Mouse (Mus musculus) right cerebral cortex, adult 2 months (tissue): ENCODE measurements around the gene Col6a4.

Source experiments
- DNase-seq, 2 experiments: peaks; one replicate each; pipeline ENCODE4 v3.0.0; 2021 to 2022; ENCODE audit warnings: low spot score in 2 of 2

Col6a4 gene

GRCm38 (mm10) chr9:106096683-106097082 is at the start of gene Col6a4:
Gene Col6a4, minus strand, starts transcription at chr9:106096783.
- no peak for DNase-seq

GRCm38 (mm10) chr9:106145582-106145981 is 49.0 kb upstream of the Col6a4 start:
- no peak for DNase-seq

- no peak for DNase-seq
These were observed 47.6 kb upstream of the Col6a4 start for GRCm38 (mm10) chr9:106144176-106144575.

- no peak for DNase-seq
These were observed 45.4 kb upstream of the Col6a4 start for GRCm38 (mm10) chr9:106141955-106142354.

GRCm38 (mm10) chr9:106139763-106140162 is 43.2 kb upstream of the Col6a4 start:
- DNase-seq: no peak

GRCm38 (mm10) chr9:106137671-106138216 is 41.2 kb upstream of the Col6a4 start:
- no peak for DNase-seq

GRCm38 (mm10) chr9:106130250-106130649 is 33.7 kb upstream of the Col6a4 start:
- DNase-seq: no peak

- DNase-seq: no peak
These were observed 32.5 kb upstream of the Col6a4 start for GRCm38 (mm10) chr9:106129072-106129471.

GRCm38 (mm10) chr9:106126786-106127251 is 30.2 kb upstream of the Col6a4 start:
- no peak for DNase-seq

- DNase-seq: peak; percentile 58 to 63
These were observed 27.0 kb upstream of the Col6a4 start for GRCm38 (mm10) chr9:106123599-106123998.

- DNase-seq: no peak
These were observed 22.5 kb upstream of the Col6a4 start for GRCm38 (mm10) chr9:106119075-106119474.

GRCm38 (mm10) chr9:106115801-106116424 is 19.3 kb upstream of the Col6a4 start:
- no peak for DNase-seq

- peak; percentile 85 to 91 for DNase-seq
These were observed 16.3 kb upstream of the Col6a4 start for GRCm38 (mm10) chr9:106112770-106113423.

- DNase-seq: no peak
These were observed 9.7 kb upstream of the Col6a4 start for GRCm38 (mm10) chr9:106106241-106106640.

GRCm38 (mm10) chr9:106104401-106104800 is 7.8 kb upstream of the Col6a4 start:
- DNase-seq: no peak

- DNase-seq: no peak
These were observed 4.6 kb upstream of the Col6a4 start for GRCm38 (mm10) chr9:106101166-106101565.

- peak in 1 of 2 experiments; percentile 4 for DNase-seq
These were observed 3.7 kb upstream of the Col6a4 start for GRCm38 (mm10) chr9:106100262-106100661.

- DNase-seq: no peak
These were observed 2.9 kb upstream of the Col6a4 start for GRCm38 (mm10) chr9:106099379-106100021.

- no peak for DNase-seq
These were observed 15.1 kb downstream of the Col6a4 start for GRCm38 (mm10) chr9:106081528-106081927.

GRCm38 (mm10) chr9:106080261-106081033 is 16.1 kb downstream of the Col6a4 start:
- peak; percentile 34 to 39 for DNase-seq

- DNase-seq: no peak
These were observed 18.6 kb downstream of the Col6a4 start for GRCm38 (mm10) chr9:106077953-106078352.

- peak; percentile 42 to 46 for DNase-seq
These were observed 20.3 kb downstream of the Col6a4 start for GRCm38 (mm10) chr9:106076234-106076633.
